Comparison of ENCODE assay signal across 9 mouse cellular contexts in genomic region chr8:111769764-111770428, GRCm38 (mm10). TPM values are rescaled to one million over a fixed set of nuclear protein-coding genes. Genes with fewer than 3 reads are reported as not detected.
DNase-seq lines count a peak whose midpoint lies in the region; ATAC-seq lines count a peak whose summit lies in the region.
"Had no signal": no experiment of that assay in that cellular context is flagged by ENCODE, and none has a peak within 500 bp of the region (broad histone marks: within the 10 kb centered on the region; RNA-seq: fewer than 3 reads in every experiment).

No protein-coding gene starts in this region.

- H3K4me2 ChIP-seq in embryonic facial prominence, embryonic 15.5 days (replicated peaks), result no peak overlapping the region
- H3K4me2 ChIP-seq in heart, embryonic 14.5 days (ENCODE audit: low read length), result no peak overlapping the region

- DNase-seq in heart, adult 11 months, result peak; percentile 96
- no peak for DNase-seq in heart, adult 8-10 months (ENCODE audit: low spot score)
- DNase-seq in kidney, postnatal 25 days, result peak; percentile 37 to 80
- DNase-seq in lung, postnatal 25 days (ENCODE audit: low spot score), result peak; percentile 18
- no peak for DNase-seq in thymus, postnatal 14 days
- DNase-seq in spleen, postnatal 10 days (ENCODE audit: low spot score in 2 of 2), result no peak

- H3K36me3 ChIP-seq in embryonic facial prominence, embryonic 15.5 days, result peaks cover 31% of the 10 kb centered on the region
- H3K36me3 ChIP-seq in heart, embryonic 14.5 days (ENCODE audit: control insufficient read depth, insufficient read depth, low read length), result peaks cover 48% of the 10 kb centered on the region

- peaks cover 15% of the 10 kb centered on the region for H3K4me1 ChIP-seq in embryonic facial prominence, embryonic 15.5 days
- H3K4me1 ChIP-seq in heart, embryonic 14.5 days (ENCODE audit: control insufficient read depth in 2 of 2, insufficient read depth in 2 of 2, low read length in 2 of 2), result peaks cover 21 to 46% of the 10 kb centered on the region in 2 experiments

- no peak overlapping the region for H3K4me3 ChIP-seq in embryonic facial prominence, embryonic 15.5 days (replicated peaks)
- H3K4me3 ChIP-seq in heart, embryonic 14.5 days (ENCODE audit: control insufficient read depth in 1 of 2, insufficient read depth in 1 of 2, low read depth in 1 of 2, low read length in 2 of 2), result no peak overlapping the region

- H3K27ac ChIP-seq in embryonic facial prominence, embryonic 15.5 days (replicated peaks), result 0 out of 2 replicates have a peak overlapping the region, but pooled peaks have one; percentile 1
- peak overlapping the region; percentile 48 to 61 for H3K27ac ChIP-seq in heart, embryonic 14.5 days (replicated peaks in 1 of 2; ENCODE audit: control insufficient read depth in 1 of 2, insufficient read depth in 1 of 2, low read depth in 2 of 2, low read length in 2 of 2)
- H3K27ac ChIP-seq: macrophage had no signal

- H3K9ac ChIP-seq in embryonic facial prominence, embryonic 15.5 days, result no peak overlapping the region
- H3K9ac ChIP-seq in heart, embryonic 14.5 days (ENCODE audit: low read length), result peak overlapping the region; percentile 44; the same call in 1 of the 2 replicates

- 40% methylated on average over 12 of the region's 12 CpGs for WGBS in embryonic facial prominence, embryonic 15.5 days
- 50% methylated on average over 12 of the region's 12 CpGs for WGBS in heart, embryonic 14.5 days

- ATAC-seq in embryonic facial prominence, embryonic 15.5 days (ENCODE audit: insufficient number of reproducible peaks, low FRiP score, low TSS enrichment, low read depth), result peak; percentile 55
- ATAC-seq in heart, embryonic 14.5 days (ENCODE audit: insufficient number of reproducible peaks, insufficient read depth, low FRiP score, low read depth), result no peak

- no peaks in the 10 kb centered on the region for H3K27me3 ChIP-seq in embryonic facial prominence, embryonic 15.5 days
- H3K27me3 ChIP-seq in heart, embryonic 14.5 days (ENCODE audit: control insufficient read depth, insufficient read depth, low read length), result no peaks in the 10 kb centered on the region

- H3K9me3 ChIP-seq in embryonic facial prominence, embryonic 15.5 days (replicated peaks), result no peaks in the 10 kb centered on the region
- H3K9me3 ChIP-seq in heart, embryonic 14.5 days (ENCODE audit: control insufficient read depth, low read length), result no peaks in the 10 kb centered on the region

RNA-seq across cellular contexts. Expression of gene Bcar1, which starts 26.3 kb away (rescaled TPM):
- 10 to 100 TPM; 18.5 to 21.8 (median 19.5) TPM for total RNA-seq in heart, adult 8-10 months (2022)
- polyA plus RNA-seq in embryonic facial prominence, embryonic 15.5 days (2015; fragmentation: Nextera tagmentation; extraction: Ambion mirVana), result 31.9 and 40.2 TPM in 2 replicates
- 49.5 and 50.8 TPM in 2 replicates for polyA plus RNA-seq in heart, embryonic 14.5 days (2014; fragmentation: Nextera tagmentation; extraction: Ambion mirVana)

Comparison
In these comparisons a context has a peak if more than half of its experiments do, and no peak if none do; other contexts are left out.
1. DNase-seq: peak in heart, adult 11 months (single experiment), kidney, postnatal 25 days (2 of 2) and lung, postnatal 25 days (single experiment); none in heart, adult 8-10 months (single experiment), thymus, postnatal 14 days (single experiment) and spleen, postnatal 10 days (0 of 2).